Mouse (Mus musculus) hindbrain, embryonic 15.5 days (tissue): Measurements from ENCODE around the gene Fgf12. TPM values are rescaled to one million over a fixed set of nuclear protein-coding genes. Genes with fewer than 3 reads are reported as not detected.

ENCODE experiments used
- ATAC-seq: fragments of 200-750 bp; cut with Nextera tagmentation; 2 replicates; pipeline ENCODE4 v1.8.0; 2017; ENCODE audit warnings: low read depth, moderate number of reproducible peaks, moderate TSS enrichment; ENCODE audit not compliant: low FRiP score
- H3K27ac ChIP-seq: fragments of 300-500 bp; sonication (generic); replicated peaks from 2 replicates; pipeline ENCODE4 v1.5.1; 2015; ENCODE audit warnings: mild to moderate bottlenecking, inconsistent platforms
- H3K27me3 ChIP-seq: fragments of 300-500 bp; sonication (generic); 2 replicates; pipeline ENCODE4 v1.6.1; 2015; ENCODE audit warnings: control low read depth, inconsistent platforms
- H3K36me3 ChIP-seq: fragments of 300-500 bp; sonication (generic); 2 replicates; pipeline ENCODE4 v1.6.1; 2015; ENCODE audit warnings: control low read depth, inconsistent platforms
- H3K4me1 ChIP-seq: fragments of 300-500 bp; sonication (generic); replicated peaks from 2 replicates; pipeline ENCODE4 v1.6.1; 2015; ENCODE audit warnings: control low read depth, inconsistent platforms
- H3K4me2 ChIP-seq: fragments of 300-500 bp; sonication (generic); 2 replicates; pipeline ENCODE4 v1.6.1; 2015; ENCODE audit warnings: moderate library complexity, mild to moderate bottlenecking, inconsistent platforms
- H3K4me3 ChIP-seq: fragments of 300-500 bp; sonication (generic); 2 replicates; pipeline ENCODE4 v1.5.1; 2015; ENCODE audit warnings: mild to moderate bottlenecking, inconsistent platforms
- H3K9ac ChIP-seq: fragments of 300-500 bp; sonication (generic); 2 replicates; pipeline ENCODE4 v1.6.1; 2015; ENCODE audit warnings: inconsistent platforms
- H3K9me3 ChIP-seq: fragments of 300-500 bp; sonication (generic); 2 replicates; pipeline ENCODE4 v1.6.1; 2016; ENCODE audit warnings: control low read depth, inconsistent platforms
- WGBS: fragments of 180-500 bp; shearing (Covaris S2); methylation state at CpG from one replicate; pipeline ENCODE4 v1.1.7; 2015; 5-methylcytosine and 5-hydroxymethylcytosine counted together
- polyA plus RNA-seq: library from polyadenylated mRNA; unstranded; fragments of >200 nt; fragmentation: Nextera tagmentation; extraction: Ambion mirVana; gene quantifications from 2 replicates; pipeline ENCODE4 v1.2.1, GENCODE M21; 2015

Gene Fgf12
- 46.7 and 50.9 TPM in 2 replicates for polyA plus RNA-seq

DNA sequence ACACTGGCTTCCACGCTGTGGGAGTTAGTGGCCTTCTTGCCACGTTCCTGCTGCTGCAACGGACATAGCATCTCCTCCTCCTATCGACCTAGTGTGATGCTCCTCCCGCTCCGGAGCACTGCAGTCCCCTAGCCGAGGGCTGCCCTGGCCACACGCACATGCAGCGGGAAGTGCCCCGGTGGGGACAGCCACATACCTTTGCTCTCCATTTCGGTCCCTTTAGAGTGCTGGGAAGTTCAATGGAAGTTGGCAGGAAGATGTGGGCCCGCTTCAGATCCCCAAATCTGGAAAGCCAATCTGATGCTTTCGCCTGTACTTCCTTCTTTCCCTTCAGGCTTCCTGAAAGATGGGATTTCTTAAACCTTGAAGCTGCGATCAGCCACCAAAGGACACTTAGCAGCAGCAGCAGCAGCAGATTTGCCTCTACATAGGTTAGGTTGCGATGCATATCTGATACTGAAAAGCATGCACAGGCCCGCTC, at the start of gene Fgf12:
TSS of gene Fgf12 (minus strand) at position 431 of the 481 bp plus-strand sequence.
- Histone ChIP-seq H3K36me3 (no peaks in the 10 kb centered on the region), H3K27ac (peak within 1 kb of the TSS; percentile 84), H3K27me3 (no peaks in the 10 kb centered on the region), H3K9me3 (no peaks in the 10 kb centered on the region), H3K4me2 (peak within 1 kb of the TSS; percentile 76), H3K4me1 (peaks cover 17% of the 10 kb centered on the region), H3K9ac (peak within 1 kb of the TSS; percentile 64), H3K4me3 (peak within 1 kb of the TSS; percentile 59)
- peak; percentile 55 for ATAC-seq
- WGBS, result under 1% methylated on average over 16 of the region's 16 CpGs

- H3K27ac ChIP-seq, result no peak overlapping the region
- H3K4me1 ChIP-seq, result no peaks in the 10 kb centered on the region
- no peak overlapping the region for H3K4me3 ChIP-seq
- no peak for ATAC-seq
- no peaks in the 10 kb centered on the region for H3K36me3 ChIP-seq
- no peak overlapping the region for H3K4me2 ChIP-seq
- H3K9ac ChIP-seq, result no peak overlapping the region
- H3K27me3 ChIP-seq, result no peaks in the 10 kb centered on the region
- 2% methylated on average over 4 of the region's 4 CpGs for whole genome bisulfite sequencing
- H3K9me3 ChIP-seq, result no peaks in the 10 kb centered on the region
These were observed 40.2 kb upstream of the Fgf12 start for GRCm38 (mm10) chr16:28793115-28793514.

DNA sequence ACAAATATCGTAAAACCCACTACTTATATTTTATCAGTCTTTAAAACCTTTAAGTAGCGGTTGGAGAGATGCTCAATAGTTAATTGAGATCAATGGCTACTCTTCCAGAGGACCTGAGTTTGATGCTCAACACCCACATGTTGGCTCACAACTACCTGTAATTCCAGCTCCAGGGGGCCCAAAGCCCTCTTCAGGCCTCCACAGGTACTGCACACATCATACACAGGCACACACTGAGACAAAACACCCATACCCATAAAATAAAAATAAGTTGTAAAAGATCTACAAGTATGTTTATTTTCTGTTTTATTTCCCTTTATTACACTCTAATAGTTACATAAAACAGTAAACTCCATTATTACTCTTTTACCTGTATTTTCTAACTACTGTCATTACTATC, 17.4 kb upstream of the Fgf12 start:
- H3K9ac ChIP-seq, result no peak overlapping the region
- no peak for ATAC-seq
- no peak overlapping the region for H3K4me3 ChIP-seq
- WGBS, result 96% methylated on average over 2 of the region's 2 CpGs
- H3K9me3 ChIP-seq, result no peaks in the 10 kb centered on the region
- H3K27ac ChIP-seq, result no peak overlapping the region
- H3K36me3 ChIP-seq, result no peaks in the 10 kb centered on the region
- H3K27me3 ChIP-seq, result no peaks in the 10 kb centered on the region
- H3K4me1 ChIP-seq, result no peaks in the 10 kb centered on the region
- H3K4me2 ChIP-seq, result no peak overlapping the region

GRCm38 (mm10) chr16:28761417-28761976, 8.6 kb upstream of the Fgf12 start:
- ATAC-seq, result 0 out of 2 replicates have a peak, but pooled peaks have one; percentile 45
- Histone ChIP-seq H3K9me3 (no peaks in the 10 kb centered on the region), H3K4me2 (no peak overlapping the region), H3K9ac (no peak overlapping the region), H3K27ac (0 out of 2 replicates have a peak overlapping the region, but pooled peaks have one; percentile 0), H3K36me3 (no peaks in the 10 kb centered on the region), H3K27me3 (no peaks in the 10 kb centered on the region), H3K4me1 (no peaks in the 10 kb centered on the region), H3K4me3 (no peak overlapping the region)
- WGBS, result 62% methylated on average over 4 of the region's 4 CpGs

DNA sequence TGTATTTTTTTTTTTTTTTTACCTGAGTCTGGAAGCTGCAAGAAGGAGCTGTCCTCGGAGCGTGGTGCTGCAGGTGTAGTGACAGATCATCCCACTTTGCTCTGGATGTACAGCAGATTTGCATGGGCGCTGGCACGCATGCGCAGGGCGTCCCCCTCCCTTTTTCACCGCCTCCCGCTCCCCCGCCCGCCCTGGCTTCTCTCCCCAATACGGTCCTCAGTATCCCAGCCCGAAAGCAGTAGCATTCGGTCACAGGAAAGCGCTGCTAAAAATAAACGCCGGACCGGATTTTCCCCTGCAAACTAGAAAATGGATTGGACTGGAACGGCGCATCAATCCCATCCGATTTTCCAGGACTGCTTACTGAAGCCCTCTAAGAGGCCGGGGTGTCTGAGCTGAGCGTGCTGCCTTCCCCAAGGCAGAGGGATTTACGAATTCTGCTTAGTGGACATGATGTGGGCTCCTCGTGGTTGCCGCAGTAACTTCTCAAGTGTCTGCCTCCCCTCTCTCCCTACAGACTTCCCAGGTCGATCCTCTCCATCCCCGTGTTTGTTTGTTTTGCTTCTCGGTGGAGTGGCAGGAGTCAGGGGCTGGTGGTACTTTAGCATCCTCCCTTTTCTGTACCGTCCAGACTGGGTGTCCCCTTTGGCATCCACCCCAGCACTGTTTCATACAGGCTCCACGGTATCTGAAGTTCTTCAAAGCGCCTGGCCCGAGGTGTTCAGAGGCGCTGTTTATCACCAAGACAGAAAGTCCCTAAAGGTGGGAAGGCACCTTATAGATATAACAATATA, 453 bp upstream of the Fgf12 start:
- H3K27ac ChIP-seq, result peak overlapping the region; percentile 84
- H3K27me3 ChIP-seq, result no peaks in the 10 kb centered on the region
- peaks cover 17% of the 10 kb centered on the region for H3K4me1 ChIP-seq
- peak overlapping the region; percentile 64 for H3K9ac ChIP-seq
- H3K4me2 ChIP-seq, result peak overlapping the region; percentile 76
- H3K36me3 ChIP-seq, result no peaks in the 10 kb centered on the region
- WGBS, result under 1% methylated on average over 33 of the region's 33 CpGs
- H3K4me3 ChIP-seq, result peak overlapping the region; percentile 59
- H3K9me3 ChIP-seq, result no peaks in the 10 kb centered on the region
- peak; percentile 98 for ATAC-seq

DNA sequence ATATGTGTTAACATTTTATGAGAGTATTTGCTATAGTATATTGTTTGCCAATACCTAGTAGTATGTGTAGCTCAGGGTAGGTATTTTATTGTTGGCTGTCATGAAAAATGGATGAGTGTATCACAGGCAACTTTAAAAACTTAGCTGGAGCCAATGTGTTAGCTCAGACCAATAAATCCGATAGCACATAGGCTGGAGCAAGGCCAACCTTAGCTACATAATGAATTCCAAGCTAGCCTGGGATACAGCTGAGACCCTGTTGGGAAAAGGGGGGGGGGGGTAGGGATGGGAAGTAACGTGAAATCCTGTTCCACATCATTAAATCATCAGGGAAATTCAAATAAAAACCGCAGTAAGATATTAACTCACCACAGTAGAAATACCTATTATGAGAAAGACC, 18.4 kb downstream of the Fgf12 start:
- no peak overlapping the region for H3K9ac ChIP-seq
- H3K4me2 ChIP-seq, result no peak overlapping the region
- no peak overlapping the region for H3K4me3 ChIP-seq
- no peaks in the 10 kb centered on the region for H3K27me3 ChIP-seq
- no peaks in the 10 kb centered on the region for H3K9me3 ChIP-seq
- ATAC-seq, result no peak
- no peak overlapping the region for H3K27ac ChIP-seq
- H3K4me1 ChIP-seq, result no peaks in the 10 kb centered on the region
- WGBS, result 65% methylated on average over 3 of the region's 3 CpGs
- no peaks in the 10 kb centered on the region for H3K36me3 ChIP-seq

GRCm38 (mm10) chr16:28726792-28727191, 26.1 kb downstream of the Fgf12 start:
- H3K9ac ChIP-seq, result no peak overlapping the region
- H3K9me3 ChIP-seq, result no peaks in the 10 kb centered on the region
- no peaks in the 10 kb centered on the region for H3K36me3 ChIP-seq
- WGBS, result 91% methylated on average over 6 of the region's 6 CpGs
- H3K4me3 ChIP-seq, result no peak overlapping the region
- no peaks in the 10 kb centered on the region for H3K4me1 ChIP-seq
- H3K27me3 ChIP-seq, result no peaks in the 10 kb centered on the region
- no peak for ATAC-seq
- H3K4me2 ChIP-seq, result no peak overlapping the region
- H3K27ac ChIP-seq, result no peak overlapping the region

- ATAC-seq, result no peak
- no peak overlapping the region for H3K27ac ChIP-seq
- no peak overlapping the region for H3K4me2 ChIP-seq
- WGBS, result 74% methylated on average over 3 of the region's 3 CpGs
- H3K27me3 ChIP-seq, result no peaks in the 10 kb centered on the region
- H3K9me3 ChIP-seq, result no peaks in the 10 kb centered on the region
- no peaks in the 10 kb centered on the region for H3K36me3 ChIP-seq
- no peak overlapping the region for H3K9ac ChIP-seq
- H3K4me1 ChIP-seq, result no peaks in the 10 kb centered on the region
- H3K4me3 ChIP-seq, result no peak overlapping the region
These were observed 46.2 kb downstream of the Fgf12 start for GRCm38 (mm10) chr16:28706623-28707022.

GRCm38 (mm10) chr16:28700346-28700745, 52.5 kb downstream of the Fgf12 start:
- no peak overlapping the region for H3K9ac ChIP-seq
- H3K4me2 ChIP-seq, result no peak overlapping the region
- WGBS, result 59% methylated on average over 4 of the region's 4 CpGs
- H3K9me3 ChIP-seq, result no peaks in the 10 kb centered on the region
- no peaks in the 10 kb centered on the region for H3K4me1 ChIP-seq
- H3K27me3 ChIP-seq, result no peaks in the 10 kb centered on the region
- no peaks in the 10 kb centered on the region for H3K36me3 ChIP-seq
- no peak overlapping the region for H3K4me3 ChIP-seq
- no peak for ATAC-seq
- H3K27ac ChIP-seq, result no peak overlapping the region

DNA sequence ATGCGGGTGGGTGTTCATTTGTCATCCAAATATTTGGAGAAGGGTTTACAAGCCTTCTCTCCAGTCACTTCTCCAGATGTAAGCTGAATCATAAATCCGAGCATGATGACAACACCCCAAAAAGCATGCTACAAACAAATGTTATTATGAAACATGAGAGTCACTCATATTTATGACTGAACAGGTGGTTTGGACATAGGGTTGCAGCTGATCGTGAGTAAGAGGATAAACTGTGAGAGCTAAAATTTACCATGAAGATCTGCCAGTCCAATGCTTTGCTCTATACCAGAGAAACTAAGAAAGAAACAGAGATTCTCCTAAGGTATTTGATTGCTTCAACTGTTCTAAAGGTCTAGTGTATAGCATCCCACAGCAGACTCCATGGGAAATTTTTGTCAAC, 56.0 kb downstream of the Fgf12 start:
- H3K4me2 ChIP-seq, result no peak overlapping the region
- H3K4me3 ChIP-seq, result no peak overlapping the region
- H3K9me3 ChIP-seq, result no peaks in the 10 kb centered on the region
- WGBS, result 87% methylated on average over 3 of the region's 3 CpGs
- H3K9ac ChIP-seq, result no peak overlapping the region
- ATAC-seq, result no peak
- no peak overlapping the region for H3K27ac ChIP-seq
- H3K4me1 ChIP-seq, result no peaks in the 10 kb centered on the region
- no peaks in the 10 kb centered on the region for H3K36me3 ChIP-seq
- no peaks in the 10 kb centered on the region for H3K27me3 ChIP-seq

GRCm38 (mm10) chr16:28694113-28694899, 58.6 kb downstream of the Fgf12 start:
- no peaks in the 10 kb centered on the region for H3K4me1 ChIP-seq
- H3K4me2 ChIP-seq, result peak overlapping the region; percentile 25
- no peaks in the 10 kb centered on the region for H3K27me3 ChIP-seq
- no peaks in the 10 kb centered on the region for H3K36me3 ChIP-seq
- 49% methylated on average over 15 of the region's 15 CpGs for WGBS
- no peaks in the 10 kb centered on the region for H3K9me3 ChIP-seq
- ATAC-seq, result no peak
- no peak overlapping the region for H3K4me3 ChIP-seq
- H3K9ac ChIP-seq, result no peak overlapping the region
- H3K27ac ChIP-seq, result peak overlapping the region; percentile 27

- Histone ChIP-seq H3K4me3 (no peak overlapping the region), H3K9ac (no peak overlapping the region), H3K27ac (no peak overlapping the region), H3K4me2 (no peak overlapping the region), H3K4me1 (no peaks in the 10 kb centered on the region), H3K9me3 (no peaks in the 10 kb centered on the region), H3K27me3 (no peaks in the 10 kb centered on the region), H3K36me3 (no peaks in the 10 kb centered on the region)
- WGBS, result 91% methylated on average over 9 of the region's 9 CpGs
- no peak for ATAC-seq
These were observed 63.9 kb downstream of the Fgf12 start for GRCm38 (mm10) chr16:28688861-28689385.
